Mouse (Mus musculus) liver, postnatal 0 days (tissue): ENCODE measurements around the gene Mall. TPM values are rescaled to one million over a fixed set of nuclear protein-coding genes. Genes with fewer than 3 reads are reported as not detected.

Experiments
- ATAC-seq: fragments of 200-750 bp; cut with Nextera tagmentation; 2 replicates; pipeline ENCODE4 v1.8.0; 2017; ENCODE audit warnings: mild to moderate bottlenecking, moderate library complexity
- DNase-seq: peaks from one replicate; pipeline ENCODE4 v3.0.0-alpha.2; 2016
- H3K27ac ChIP-seq: fragments of 300-500 bp; sonication (generic); 2 replicates; pipeline ENCODE4 v1.5.1; 2014; ENCODE audit warnings: antibody characterized with exemption, moderate library complexity, mild to moderate bottlenecking, low read depth
- H3K27me3 ChIP-seq: fragments of 300-500 bp; sonication (generic); 2 replicates; pipeline ENCODE4 v1.6.1; 2014; ENCODE audit warnings: low read length, control low read depth, mixed read lengths; ENCODE audit not compliant: insufficient read depth
- H3K36me3 ChIP-seq: fragments of 300-500 bp; sonication (generic); replicated peaks from 2 replicates; pipeline ENCODE4 v1.6.1; 2014; ENCODE audit warnings: mild to moderate bottlenecking, control low read depth, low read length, moderate library complexity, mixed read lengths; ENCODE audit not compliant: insufficient read depth
- H3K4me1 ChIP-seq: fragments of 300-500 bp; sonication (generic); 2 replicates; pipeline ENCODE4 v1.6.1; 2014; ENCODE audit warnings: antibody characterized with exemption, mild to moderate bottlenecking, control low read depth; ENCODE audit not compliant: insufficient read depth
- H3K4me2 ChIP-seq: fragments of 300-500 bp; sonication (generic); 2 replicates; pipeline ENCODE4 v1.6.1; 2014; ENCODE audit warnings: low read depth, mild to moderate bottlenecking, low read length, moderate library complexity, mixed read lengths
- H3K4me3 ChIP-seq: fragments of 300-500 bp; sonication (generic); 2 replicates; pipeline ENCODE4 v1.5.1; 2014; ENCODE audit warnings: low read depth, low read length
- H3K9ac ChIP-seq: fragments of 300-500 bp; sonication (generic); replicated peaks from 2 replicates; pipeline ENCODE4 v1.6.1; 2014; ENCODE audit warnings: mild to moderate bottlenecking, moderate library complexity
- H3K9me3 ChIP-seq: fragments of 300-500 bp; sonication (generic); 2 replicates; pipeline ENCODE4 v1.6.1; 2016; ENCODE audit warnings: mild to moderate bottlenecking, control low read depth, low read length, mixed read lengths
- CTCF ChIP-seq: sonication (generic); IDR thresholded peaks from 2 replicates; pipeline ENCODE4 v1.5.1; 2016; ENCODE audit warnings: antibody characterized with exemption, low read depth
- EP300 ChIP-seq: IDR thresholded peaks from 2 replicates; pipeline ENCODE4 v1.6.1; 2016; ENCODE audit warnings: antibody characterized with exemption, low read depth, mild to moderate bottlenecking
- WGBS: fragments of 180-500 bp; shearing (Covaris S2); extraction: QIAGEN DNeasy Blood & Tissue Kit; methylation state at CpG from one replicate; pipeline ENCODE4 v1.1.7; 2014; ENCODE audit not compliant: insufficient replicate concordance; 5-methylcytosine and 5-hydroxymethylcytosine counted together
- polyA plus RNA-seq: library from polyadenylated mRNA; unstranded; fragments of >200 nt; fragmentation: Nextera tagmentation; extraction: Ambion mirVana; gene quantifications from 2 replicates; pipeline ENCODE4 v1.2.1, GENCODE M21; 2015

The Mall gene
- polyA plus RNA-seq, 1 experiment from 2014 or later, result 0.05 TPM

GRCm38 (mm10) chr2:127749376-127749775 is 19.6 kb upstream of the Mall start:
- H3K4me3 ChIP-seq, result no peak overlapping the region
- H3K4me1 ChIP-seq, result no peaks in the 10 kb centered on the region
- H3K9me3 ChIP-seq, result no peaks in the 10 kb centered on the region
- no peak overlapping the region for H3K9ac ChIP-seq
- H3K4me2 ChIP-seq, result no peak overlapping the region
- no peaks in the 10 kb centered on the region for H3K36me3 ChIP-seq
- no peak overlapping the region for H3K27ac ChIP-seq
- TF ChIP-seq EP300 (no peak), CTCF (no peak)
- no peaks in the 10 kb centered on the region for H3K27me3 ChIP-seq
- ATAC-seq (no peak), DNase-seq (no peak)
- WGBS, result 47% methylated on average over 1 of the region's 1 CpGs

DNA sequence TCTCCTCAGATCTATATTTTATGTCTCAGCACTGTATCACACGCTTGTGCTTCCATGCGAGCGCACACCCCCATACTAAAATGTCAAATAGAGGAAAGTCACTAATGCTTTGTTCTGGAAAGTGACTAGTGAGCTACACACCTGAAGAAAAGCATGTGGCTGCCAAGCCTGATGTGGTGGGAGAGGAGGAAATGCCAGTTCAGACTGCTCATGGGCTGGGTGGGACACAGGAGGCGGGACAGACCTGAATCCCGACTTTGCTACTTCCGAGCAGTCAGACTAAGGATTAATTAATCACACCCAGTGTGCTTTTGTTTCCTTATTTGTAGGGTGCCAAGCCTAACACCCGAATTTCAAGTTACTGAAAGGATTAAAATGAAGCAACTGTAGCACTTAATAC is 18.6 kb upstream of the Mall start:
- no peaks in the 10 kb centered on the region for H3K36me3 ChIP-seq
- no peak for ATAC-seq

DNA sequence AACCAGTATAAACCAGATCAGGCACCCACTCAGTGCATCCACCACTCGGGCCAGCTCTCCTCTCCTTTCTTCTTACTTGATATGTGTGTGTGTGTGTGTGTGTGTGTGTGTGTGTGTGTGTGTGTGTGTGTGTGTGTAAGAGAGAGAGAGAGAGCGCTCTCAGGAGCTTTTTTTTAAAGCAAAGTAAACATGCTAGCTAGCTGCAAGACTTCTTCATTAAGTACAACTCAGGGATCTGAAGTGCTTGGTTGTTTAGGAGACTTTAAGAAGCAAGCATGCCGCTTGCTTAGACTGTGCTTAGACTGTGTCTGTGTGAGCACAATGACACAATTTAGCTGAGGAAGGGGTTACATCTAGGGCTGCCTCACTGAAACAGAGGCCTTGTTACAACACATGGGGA is 12.9 kb upstream of the Mall start:
- H3K4me3 ChIP-seq, result no peak overlapping the region
- no peaks in the 10 kb centered on the region for H3K36me3 ChIP-seq
- no peak overlapping the region for H3K9ac ChIP-seq
- DNase-seq (no peak), ATAC-seq (no peak)
- no peak overlapping the region for H3K27ac ChIP-seq
- no peaks in the 10 kb centered on the region for H3K27me3 ChIP-seq
- WGBS, result 82% methylated on average over 3 of the region's 3 CpGs
- H3K9me3 ChIP-seq, result no peaks in the 10 kb centered on the region
- no peak for TF ChIP-seq CTCF
- TF ChIP-seq EP300, result no peak
- no peak overlapping the region for H3K4me2 ChIP-seq
- H3K4me1 ChIP-seq, result peaks cover 8% of the 10 kb centered on the region; the same call in 1 of the 2 replicates

More for the DNA sequence above, 18.6 kb upstream of the Mall start:
- Histone ChIP-seq H3K9ac (no peak overlapping the region), H3K9me3 (no peaks in the 10 kb centered on the region), H3K27ac (no peak overlapping the region), H3K4me2 (no peak overlapping the region), H3K27me3 (no peaks in the 10 kb centered on the region), H3K4me3 (no peak overlapping the region), H3K4me1 (no peaks in the 10 kb centered on the region)
- 72% methylated on average over 7 of the region's 7 CpGs for WGBS
- TF ChIP-seq EP300, result no peak
- TF ChIP-seq CTCF, result no peak
- DNase-seq, result no peak

- no peak overlapping the region for H3K9ac ChIP-seq
- no peaks in the 10 kb centered on the region for H3K27me3 ChIP-seq
- H3K9me3 ChIP-seq, result no peaks in the 10 kb centered on the region
- no peaks in the 10 kb centered on the region for H3K36me3 ChIP-seq
- H3K4me2 ChIP-seq, result no peak overlapping the region
- no peak overlapping the region for H3K27ac ChIP-seq
- 70% methylated on average over 9 of the region's 9 CpGs for WGBS
- H3K4me1 ChIP-seq, result peaks cover 10% of the 10 kb centered on the region; the same call in 1 of the 2 replicates
- H3K4me3 ChIP-seq, result no peak overlapping the region
- DNase-seq (peak; percentile 34), ATAC-seq (peak; percentile 89)
- no peak for TF ChIP-seq EP300
Observed at GRCm38 (mm10) chr2:127740756-127741519, 11.2 kb upstream of the Mall start.

GRCm38 (mm10) chr2:127737885-127738284 is 8.2 kb upstream of the Mall start:
- no peaks in the 10 kb centered on the region for H3K27me3 ChIP-seq
- H3K27ac ChIP-seq, result no peak overlapping the region
- H3K4me1 ChIP-seq, result peaks cover 10% of the 10 kb centered on the region; the same call in 1 of the 2 replicates
- 74% methylated on average over 3 of the region's 3 CpGs for WGBS
- TF ChIP-seq EP300 (no peak), CTCF (no peak)
- no peak overlapping the region for H3K9ac ChIP-seq
- H3K4me2 ChIP-seq, result no peak overlapping the region
- DNase-seq (no peak), ATAC-seq (no peak)
- H3K9me3 ChIP-seq, result no peaks in the 10 kb centered on the region
- no peaks in the 10 kb centered on the region for H3K36me3 ChIP-seq
- H3K4me3 ChIP-seq, result no peak overlapping the region

GRCm38 (mm10) chr2:127736631-127737209 is 7.0 kb upstream of the Mall start:
- Histone ChIP-seq H3K9ac (no peak overlapping the region), H3K9me3 (no peaks in the 10 kb centered on the region), H3K4me3 (no peak overlapping the region), H3K4me1 (peaks cover 10% of the 10 kb centered on the region; the same call in 1 of the 2 replicates), H3K36me3 (no peaks in the 10 kb centered on the region), H3K4me2 (no peak overlapping the region), H3K27ac (no peak overlapping the region), H3K27me3 (no peaks in the 10 kb centered on the region)
- ATAC-seq (no peak), DNase-seq (no peak)
- no peak for TF ChIP-seq CTCF
- no peak for TF ChIP-seq EP300
- WGBS, result 43% methylated on average over 6 of the region's 6 CpGs
